Mouse (Mus musculus) limb, embryonic 10.5 days (tissue): Measurements from ENCODE around the gene BC029722. TPM values are rescaled to one million over a fixed set of nuclear protein-coding genes. Genes with fewer than 3 reads are reported as not detected.
A peak's percentile ranks its signal among the peaks of the same experiment; 100 is the strongest.
"Not testable (repeated sequence)": the region's sequence is repeated elsewhere in the genome, so short reads cannot be mapped to it uniquely, and the experiment has no call there.

Experiments
- DNase-seq: peaks from one replicate; pipeline ENCODE4 v3.0.0-alpha.2; 2017; ENCODE audit warnings: low spot score
- H3K27ac ChIP-seq: fragments of 300-500 bp; sonication (generic); 2 replicates; pipeline ENCODE4 v1.5.1; 2016; ENCODE audit warnings: mild to moderate bottlenecking
- H3K27me3 ChIP-seq: fragments of 300-500 bp; sonication (generic); 2 replicates; pipeline ENCODE4 v1.6.1; 2016; ENCODE audit warnings: low read depth, mild to moderate bottlenecking; ENCODE audit not compliant: poor library complexity, severe bottlenecking
- H3K36me3 ChIP-seq: fragments of 300-500 bp; sonication (generic); 2 replicates; pipeline ENCODE4 v1.6.1; 2016; ENCODE audit warnings: mild to moderate bottlenecking, moderate library complexity
- H3K4me1 ChIP-seq: fragments of 300-500 bp; sonication (generic); 2 replicates; pipeline ENCODE4 v1.6.1; 2016
- H3K4me3 ChIP-seq: fragments of 300-500 bp; sonication (generic); 2 replicates; pipeline ENCODE4 v1.5.1; 2016; ENCODE audit warnings: mild to moderate bottlenecking, moderate library complexity
- H3K9me3 ChIP-seq: fragments of 300-500 bp; sonication (generic); replicated peaks from 2 replicates; pipeline ENCODE4 v1.6.1; 2016; ENCODE audit warnings: mild to moderate bottlenecking
- WGBS: fragments of 180-500 bp; shearing (Covaris S2); methylation state at CpG from one replicate; pipeline ENCODE4 v1.1.7; 2016; 5-methylcytosine and 5-hydroxymethylcytosine counted together
- polyA plus RNA-seq: library from polyadenylated mRNA; unstranded; fragments of >200 nt; fragmentation: Nextera tagmentation; extraction: Ambion mirVana; gene quantifications from 2 replicates; pipeline ENCODE4 v1.2.1, GENCODE M21; 2016

The BC029722 gene
- polyA plus RNA-seq, 1 experiment from 2014 or later, result 8.2 TPM

- H3K27me3 ChIP-seq, H3K27ac ChIP-seq, H3K4me3 ChIP-seq, DNase-seq, H3K4me1 ChIP-seq, H3K9me3 ChIP-seq, H3K36me3 ChIP-seq: not testable (repeated sequence)
- WGBS, result 63% methylated on average over 1 of the region's 1 CpGs
Observed at GRCm38 (mm10) chr2:155832087-155832486, 12.9 kb upstream of the BC029722 start.

- Histone ChIP-seq H3K9me3 (no peaks in the 10 kb centered on the region), H3K27ac (no peak overlapping the region), H3K27me3 (no peaks in the 10 kb centered on the region), H3K4me3 (no peak overlapping the region), H3K36me3 (no peaks in the 10 kb centered on the region), H3K4me1 (peaks cover 11% of the 10 kb centered on the region)
- no peak for DNase-seq
- 65% methylated on average over 9 of the region's 9 CpGs for WGBS
Observed at GRCm38 (mm10) chr2:155831302-155831701, 12.1 kb upstream of the BC029722 start.

GRCm38 (mm10) chr2:155830841-155831240 is 11.6 kb upstream of the BC029722 start:
- Histone ChIP-seq H3K27ac (no peak overlapping the region), H3K36me3 (no peaks in the 10 kb centered on the region), H3K9me3 (no peaks in the 10 kb centered on the region), H3K27me3 (no peaks in the 10 kb centered on the region), H3K4me1 (peaks cover 11% of the 10 kb centered on the region), H3K4me3 (no peak overlapping the region)
- 86% methylated on average over 8 of the region's 8 CpGs for WGBS
- DNase-seq, result no peak

GRCm38 (mm10) chr2:155826630-155827424 is 7.6 kb upstream of the BC029722 start, which contains the start of gene Eif6:
TSS of gene Eif6 (minus strand) at chr2:155826925.
- Histone ChIP-seq H3K27ac (peak within 1 kb of the TSS; percentile 86), H3K27me3 (no peaks in the 10 kb centered on the region), H3K36me3 (peaks cover 24% of the 10 kb centered on the region), H3K4me3 (peak within 1 kb of the TSS; percentile 75), H3K4me1 (peaks cover 19% of the 10 kb centered on the region), H3K9me3 (no peaks in the 10 kb centered on the region)
- 5% methylated on average over 27 of the region's 27 CpGs for WGBS
- peak; percentile 94 for DNase-seq

GRCm38 (mm10) chr2:155825904-155826629 is 6.8 kb upstream of the BC029722 start:
- WGBS, result 2% methylated on average over 52 of the region's 52 CpGs
- Histone ChIP-seq H3K4me3 (peak overlapping the region; percentile 75), H3K27ac (peak overlapping the region; percentile 86), H3K4me1 (peaks cover 19% of the 10 kb centered on the region), H3K9me3 (no peaks in the 10 kb centered on the region), H3K36me3 (peaks cover 30% of the 10 kb centered on the region), H3K27me3 (no peaks in the 10 kb centered on the region)
- peak; percentile 38 for DNase-seq

GRCm38 (mm10) chr2:155823722-155824121 is 4.5 kb upstream of the BC029722 start:
- Histone ChIP-seq H3K27ac (no peak overlapping the region), H3K4me3 (no peak overlapping the region), H3K4me1 (peaks cover 31% of the 10 kb centered on the region), H3K27me3 (no peaks in the 10 kb centered on the region), H3K9me3 (no peaks in the 10 kb centered on the region), H3K36me3 (peaks cover 50% of the 10 kb centered on the region)
- 96% methylated on average over 8 of the region's 8 CpGs for WGBS
- no peak for DNase-seq

- DNase-seq, result no peak
- no peaks in the 10 kb centered on the region for H3K9me3 ChIP-seq
- H3K27me3 ChIP-seq, result no peaks in the 10 kb centered on the region
- no peak overlapping the region for H3K27ac ChIP-seq
- H3K36me3 ChIP-seq, result peaks cover 50% of the 10 kb centered on the region
- WGBS, result 92% methylated on average over 5 of the region's 5 CpGs
- no peak overlapping the region for H3K4me3 ChIP-seq
- peaks cover 30% of the 10 kb centered on the region for H3K4me1 ChIP-seq
Observed at GRCm38 (mm10) chr2:155820779-155821178, 1.6 kb upstream of the BC029722 start.

GRCm38 (mm10) chr2:155819449-155820251 is 424 bp upstream of the BC029722 start:
- Histone ChIP-seq H3K27ac (peak overlapping the region; percentile 88), H3K36me3 (peaks cover 50% of the 10 kb centered on the region), H3K27me3 (no peaks in the 10 kb centered on the region), H3K9me3 (no peaks in the 10 kb centered on the region), H3K4me3 (peak overlapping the region; percentile 68), H3K4me1 (peaks cover 31% of the 10 kb centered on the region)
- DNase-seq, result no peak
- 71% methylated on average over 6 of the region's 6 CpGs for WGBS

GRCm38 (mm10) chr2:155818596-155819391 is 432 bp downstream of the BC029722 start:
- Histone ChIP-seq H3K27me3 (no peaks in the 10 kb centered on the region), H3K9me3 (no peaks in the 10 kb centered on the region), H3K36me3 (peaks cover 46% of the 10 kb centered on the region), H3K4me1 (peaks cover 40% of the 10 kb centered on the region), H3K4me3 (peak overlapping the region; percentile 68), H3K27ac (peak overlapping the region; percentile 88)
- 2% methylated on average over 37 of the region's 37 CpGs for WGBS
- peak; percentile 88 for DNase-seq

- no peaks in the 10 kb centered on the region for H3K9me3 ChIP-seq
- H3K4me3 ChIP-seq, result 0 out of 2 replicates have a peak overlapping the region, but pooled peaks have one; percentile 68
- no peak overlapping the region for H3K27ac ChIP-seq
- H3K36me3 ChIP-seq, result peaks cover 34% of the 10 kb centered on the region
- H3K4me1 ChIP-seq, result peaks cover 42% of the 10 kb centered on the region
- 85% methylated on average over 10 of the region's 10 CpGs for WGBS
- no peaks in the 10 kb centered on the region for H3K27me3 ChIP-seq
- no peak for DNase-seq
Observed at GRCm38 (mm10) chr2:155817301-155818245, 1.7 kb downstream of the BC029722 start.

- 96% methylated on average over 1 of the region's 1 CpGs for WGBS
- no peaks in the 10 kb centered on the region for H3K9me3 ChIP-seq
- peaks cover 42% of the 10 kb centered on the region for H3K4me1 ChIP-seq
- H3K27ac ChIP-seq, result no peak overlapping the region
- peaks cover 21% of the 10 kb centered on the region for H3K36me3 ChIP-seq
- DNase-seq, result no peak
- no peak overlapping the region for H3K4me3 ChIP-seq
- H3K27me3 ChIP-seq, result no peaks in the 10 kb centered on the region
Observed at GRCm38 (mm10) chr2:155816179-155816578, 3.0 kb downstream of the BC029722 start.
